Mouse (Mus musculus): ENCODE results near the gene Tnik. TPM values are rescaled to one million over a fixed set of nuclear protein-coding genes. Genes with fewer than 3 reads are reported as not detected.

The Tnik gene
- total RNA-seq, 1 experiment from 2014 or later, result 25.2 TPM

GRCm38 (mm10) chr3:28685510-28685909, 422.5 kb downstream of the Tnik start:
- no peak for ATAC-seq (replicated peaks in 1 of 2; ENCODE audit: insufficient read depth in 1 of 2, low FRiP score in 2 of 2, low TSS enrichment in 1 of 2, low read depth in 1 of 2, poor library complexity in 2 of 2, severe bottlenecking in 2 of 2)

GRCm38 (mm10) chr3:28694811-28695210, 431.8 kb downstream of the Tnik start:
- no peak for ATAC-seq (replicated peaks in 1 of 2; ENCODE audit: insufficient read depth in 1 of 2, low FRiP score in 2 of 2, low TSS enrichment in 1 of 2, low read depth in 1 of 2, poor library complexity in 2 of 2, severe bottlenecking in 2 of 2)

- no peak for ATAC-seq (replicated peaks in 1 of 2; ENCODE audit: insufficient read depth in 1 of 2, low FRiP score in 2 of 2, low TSS enrichment in 1 of 2, low read depth in 1 of 2, poor library complexity in 2 of 2, severe bottlenecking in 2 of 2)
Measured at GRCm38 (mm10) chr3:28695608-28696007, 432.6 kb downstream of the Tnik start.

GRCm38 (mm10) chr3:28696162-28696561, 433.1 kb downstream of the Tnik start:
- no peak for ATAC-seq (replicated peaks in 1 of 2; ENCODE audit: insufficient read depth in 1 of 2, low FRiP score in 2 of 2, low TSS enrichment in 1 of 2, low read depth in 1 of 2, poor library complexity in 2 of 2, severe bottlenecking in 2 of 2)

- ATAC-seq (replicated peaks in 1 of 2; ENCODE audit: insufficient read depth in 1 of 2, low FRiP score in 2 of 2, low TSS enrichment in 1 of 2, low read depth in 1 of 2, poor library complexity in 2 of 2, severe bottlenecking in 2 of 2), result no peak
Measured at GRCm38 (mm10) chr3:28697797-28698196, 434.8 kb downstream of the Tnik start, which contains the start of gene Slc2a2. Gene Slc2a2, plus strand, starts transcription at chr3:28697903.

- ATAC-seq (replicated peaks in 1 of 2; ENCODE audit: insufficient read depth in 1 of 2, low FRiP score in 2 of 2, low TSS enrichment in 1 of 2, low read depth in 1 of 2, poor library complexity in 2 of 2, severe bottlenecking in 2 of 2), result no peak
Measured at GRCm38 (mm10) chr3:28699601-28700000, 436.6 kb downstream of the Tnik start.

GRCm38 (mm10) chr3:28705522-28706137, 442.6 kb downstream of the Tnik start:
- peak; percentile 64 to 69 for ATAC-seq (replicated peaks in 1 of 2; ENCODE audit: insufficient read depth in 1 of 2, low FRiP score in 2 of 2, low TSS enrichment in 1 of 2, low read depth in 1 of 2, poor library complexity in 2 of 2, severe bottlenecking in 2 of 2)

- no peak for ATAC-seq (replicated peaks in 1 of 2; ENCODE audit: insufficient read depth in 1 of 2, low FRiP score in 2 of 2, low TSS enrichment in 1 of 2, low read depth in 1 of 2, poor library complexity in 2 of 2, severe bottlenecking in 2 of 2)
Measured at GRCm38 (mm10) chr3:28706736-28707135, 443.7 kb downstream of the Tnik start.

- ATAC-seq (replicated peaks in 1 of 2; ENCODE audit: insufficient read depth in 1 of 2, low FRiP score in 2 of 2, low TSS enrichment in 1 of 2, low read depth in 1 of 2, poor library complexity in 2 of 2, severe bottlenecking in 2 of 2), result peak in 1 of 2 experiments; percentile 38; a peak in 1 of 4 replicates
Measured at GRCm38 (mm10) chr3:28709740-28710139, 446.7 kb downstream of the Tnik start.

GRCm38 (mm10) chr3:28713913-28714698, 451.1 kb downstream of the Tnik start:
- no peak for ATAC-seq (replicated peaks in 1 of 2; ENCODE audit: insufficient read depth in 1 of 2, low FRiP score in 2 of 2, low TSS enrichment in 1 of 2, low read depth in 1 of 2, poor library complexity in 2 of 2, severe bottlenecking in 2 of 2)

GRCm38 (mm10) chr3:28718521-28718920, 455.5 kb downstream of the Tnik start:
- ATAC-seq (replicated peaks in 1 of 2; ENCODE audit: insufficient read depth in 1 of 2, low FRiP score in 2 of 2, low TSS enrichment in 1 of 2, low read depth in 1 of 2, poor library complexity in 2 of 2, severe bottlenecking in 2 of 2), result no peak

- no peak for ATAC-seq (replicated peaks in 1 of 2; ENCODE audit: insufficient read depth in 1 of 2, low FRiP score in 2 of 2, low TSS enrichment in 1 of 2, low read depth in 1 of 2, poor library complexity in 2 of 2, severe bottlenecking in 2 of 2)
Measured at GRCm38 (mm10) chr3:28721218-28721617, 458.2 kb downstream of the Tnik start.

GRCm38 (mm10) chr3:28721838-28722237, 458.8 kb downstream of the Tnik start:
- ATAC-seq (replicated peaks in 1 of 2; ENCODE audit: insufficient read depth in 1 of 2, low FRiP score in 2 of 2, low TSS enrichment in 1 of 2, low read depth in 1 of 2, poor library complexity in 2 of 2, severe bottlenecking in 2 of 2), result no peak

- ATAC-seq (replicated peaks in 1 of 2; ENCODE audit: insufficient read depth in 1 of 2, low FRiP score in 2 of 2, low TSS enrichment in 1 of 2, low read depth in 1 of 2, poor library complexity in 2 of 2, severe bottlenecking in 2 of 2), result no peak
Measured at GRCm38 (mm10) chr3:28722531-28722930, 459.5 kb downstream of the Tnik start.

- ATAC-seq (replicated peaks in 1 of 2; ENCODE audit: insufficient read depth in 1 of 2, low FRiP score in 2 of 2, low TSS enrichment in 1 of 2, low read depth in 1 of 2, poor library complexity in 2 of 2, severe bottlenecking in 2 of 2), result no peak
Measured at GRCm38 (mm10) chr3:28723534-28723933, 460.5 kb downstream of the Tnik start.

GRCm38 (mm10) chr3:28725203-28725602, 462.2 kb downstream of the Tnik start:
- no peak for ATAC-seq (replicated peaks in 1 of 2; ENCODE audit: insufficient read depth in 1 of 2, low FRiP score in 2 of 2, low TSS enrichment in 1 of 2, low read depth in 1 of 2, poor library complexity in 2 of 2, severe bottlenecking in 2 of 2)
